Mouse (Mus musculus) embryonic facial prominence, embryonic 11.5 days (tissue): ENCODE results near the gene Ptpa. TPM values are rescaled to one million over a fixed set of nuclear protein-coding genes. Genes with fewer than 3 reads are reported as not detected.

ENCODE experiments used
- ATAC-seq: fragments of 200-750 bp; cut with Nextera tagmentation; replicated peaks from 2 replicates; pipeline ENCODE4 v1.8.0; 2017; ENCODE audit warnings: low read depth; ENCODE audit not compliant: insufficient number of reproducible peaks, low FRiP score, low TSS enrichment
- DNase-seq: peaks from one replicate; pipeline ENCODE4 v3.0.0-alpha.2; 2015; ENCODE audit warnings: low spot score
- H3K27ac ChIP-seq: fragments of 300-500 bp; sonication (generic); replicated peaks from 2 replicates; pipeline ENCODE4 v1.5.1; 2014; ENCODE audit warnings: mild to moderate bottlenecking, low read depth, low read length, control low read depth
- H3K27me3 ChIP-seq: fragments of 300-500 bp; sonication (generic); 2 replicates; pipeline ENCODE4 v1.6.1; 2014; ENCODE audit warnings: mild to moderate bottlenecking, low read length, moderate library complexity, mixed read lengths; ENCODE audit not compliant: control insufficient read depth, insufficient read depth
- H3K36me3 ChIP-seq: fragments of 300-500 bp; sonication (generic); replicated peaks from 2 replicates; pipeline ENCODE4 v1.6.1; 2014; ENCODE audit warnings: low read depth, mild to moderate bottlenecking, low read length, moderate library complexity, mixed read lengths; ENCODE audit not compliant: control insufficient read depth, insufficient read depth
- H3K4me1 ChIP-seq: fragments of 300-500 bp; sonication (generic); 2 replicates; pipeline ENCODE4 v1.6.1; 2014; ENCODE audit warnings: low read length, mixed read lengths; ENCODE audit not compliant: control insufficient read depth, insufficient read depth
- H3K4me2 ChIP-seq: fragments of 300-500 bp; sonication (generic); 2 replicates; pipeline ENCODE4 v1.6.1; 2014; ENCODE audit warnings: low read depth, mild to moderate bottlenecking, control low read depth, low read length, moderate library complexity
- H3K4me3 ChIP-seq: fragments of 300-500 bp; sonication (generic); 2 replicates; pipeline ENCODE4 v1.5.1; 2014; ENCODE audit warnings: low read depth, low read length, control low read depth
- H3K9ac ChIP-seq: fragments of 300-500 bp; sonication (generic); replicated peaks from 2 replicates; pipeline ENCODE4 v1.6.1; 2014; ENCODE audit warnings: mild to moderate bottlenecking, control low read depth, low read length
- H3K9me3 ChIP-seq: fragments of 300-500 bp; sonication (generic); replicated peaks from 2 replicates; pipeline ENCODE4 v1.6.1; 2016; ENCODE audit warnings: mild to moderate bottlenecking, low read length, inconsistent platforms, mixed read lengths; ENCODE audit not compliant: control insufficient read depth
- WGBS: fragments of 180-500 bp; shearing (Covaris S2); extraction: QIAGEN DNeasy Blood & Tissue Kit; methylation state at CpG from one replicate; pipeline ENCODE4 v1.1.7; 2014; 5-methylcytosine and 5-hydroxymethylcytosine counted together
- polyA plus RNA-seq: library from polyadenylated mRNA; unstranded; fragments of >200 nt; fragmentation: Nextera tagmentation; extraction: Ambion mirVana; gene quantifications from 2 replicates; pipeline ENCODE4 v1.2.1, GENCODE M21; 2014

Ptpa gene
- polyA plus RNA-seq, 1 experiment from 2014 or later = 53.7 TPM

- peak overlapping the region; percentile 84 for H3K4me2 ChIP-seq
- H3K9ac ChIP-seq = peak overlapping the region; percentile 100
- peak overlapping the region; percentile 99 for H3K4me3 ChIP-seq
- H3K4me1 ChIP-seq = peaks cover 5% of the 10 kb centered on the region; the same call in 1 of the 2 replicates
- no peaks in the 10 kb centered on the region for H3K9me3 ChIP-seq
- ATAC-seq (peak; percentile 32), DNase-seq (peak; percentile 94)
- no peaks in the 10 kb centered on the region for H3K36me3 ChIP-seq
- H3K27ac ChIP-seq = peak overlapping the region; percentile 94
- H3K27me3 ChIP-seq = no peaks in the 10 kb centered on the region
- WGBS = under 1% methylated on average over 44 of the region's 51 CpGs
Observed at GRCm38 (mm10) chr2:30471795-30472720, 56.2 kb downstream of the Ptpa start.

DNA sequence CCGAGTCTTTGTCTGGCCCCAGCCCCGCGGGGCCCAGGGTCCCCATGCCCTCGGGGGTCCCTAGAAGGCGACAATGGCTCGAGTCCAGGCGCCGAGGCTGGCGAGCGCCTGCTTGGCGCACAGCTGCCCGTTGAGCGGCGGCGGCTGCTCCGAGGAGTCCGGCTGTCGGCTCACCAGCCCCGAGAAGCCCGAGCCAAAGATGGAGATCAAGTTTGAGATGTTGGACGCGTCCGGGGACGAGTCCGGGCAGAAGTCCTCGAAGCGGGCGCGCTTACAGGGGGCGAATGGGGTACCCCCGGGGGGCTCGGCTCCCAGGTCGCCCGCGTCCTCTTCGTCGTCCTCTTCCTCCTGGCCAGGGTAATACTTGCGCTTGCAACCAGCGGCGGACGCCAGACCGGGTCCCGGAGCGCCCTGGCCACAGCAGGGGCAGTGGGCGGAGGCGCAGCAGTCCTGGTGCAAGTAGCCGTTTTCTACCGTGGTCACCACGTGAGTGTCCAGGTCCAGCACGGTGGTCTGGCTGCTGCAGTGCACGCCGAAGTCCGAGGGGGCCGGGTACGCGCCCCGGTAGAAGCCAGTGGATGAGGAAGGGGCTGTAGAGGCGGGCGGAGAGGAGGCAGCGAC is 57.0 kb downstream of the Ptpa start:
- ATAC-seq = no peak
- H3K4me1 ChIP-seq = peaks cover 5% of the 10 kb centered on the region; the same call in 1 of the 2 replicates
- H3K27ac ChIP-seq = peak overlapping the region; percentile 94
- DNase-seq = peak; percentile 42
- under 1% methylated on average over 60 of the region's 60 CpGs for WGBS
- H3K4me2 ChIP-seq = peak overlapping the region; percentile 84
- peak overlapping the region; percentile 100 for H3K9ac ChIP-seq
- H3K27me3 ChIP-seq = no peaks in the 10 kb centered on the region
- H3K4me3 ChIP-seq = peak overlapping the region; percentile 99
- H3K9me3 ChIP-seq = no peaks in the 10 kb centered on the region
- no peaks in the 10 kb centered on the region for H3K36me3 ChIP-seq

- peaks cover 5% of the 10 kb centered on the region; the same call in 1 of the 2 replicates for H3K4me1 ChIP-seq
- H3K4me2 ChIP-seq = peak overlapping the region; percentile 84
- H3K36me3 ChIP-seq = no peaks in the 10 kb centered on the region
- no peaks in the 10 kb centered on the region for H3K27me3 ChIP-seq
- peak overlapping the region; percentile 99 for H3K4me3 ChIP-seq
- H3K9ac ChIP-seq = peak overlapping the region; percentile 100
- H3K9me3 ChIP-seq = no peaks in the 10 kb centered on the region
- DNase-seq (peak; percentile 63), ATAC-seq (peak; percentile 16)
- H3K27ac ChIP-seq = peak overlapping the region; percentile 94
- WGBS = 0% methylated on average over 60 of the region's 80 CpGs
Observed at GRCm38 (mm10) chr2:30473431-30474031, 57.7 kb downstream of the Ptpa start.

- Histone ChIP-seq H3K27ac (peak within 1 kb of the TSS; percentile 94), H3K36me3 (no peaks in the 10 kb centered on the region), H3K4me3 (peak within 1 kb of the TSS; percentile 99), H3K4me1 (peaks cover 2% of the 10 kb centered on the region; the same call in 1 of the 2 replicates), H3K9me3 (no peaks in the 10 kb centered on the region), H3K4me2 (peak within 1 kb of the TSS; percentile 84), H3K27me3 (no peaks in the 10 kb centered on the region), H3K9ac (peak within 1 kb of the TSS; percentile 100)
- DNase-seq (peak; percentile 97), ATAC-seq (peak; percentile 81)
- WGBS = under 1% methylated on average over 37 of the region's 37 CpGs
Observed at GRCm38 (mm10) chr2:30474039-30474438, 58.2 kb downstream of the Ptpa start, which contains the start of gene Ier5l. Gene Ier5l, minus strand, starts transcription at chr2:30474219.

- Histone ChIP-seq H3K9ac (no peak overlapping the region), H3K4me1 (no peaks in the 10 kb centered on the region; the same call in 1 of the 2 replicates), H3K9me3 (no peaks in the 10 kb centered on the region), H3K36me3 (no peaks in the 10 kb centered on the region), H3K4me2 (peak overlapping the region; percentile 84), H3K27me3 (no peaks in the 10 kb centered on the region), H3K4me3 (peak overlapping the region; percentile 99), H3K27ac (no peak overlapping the region)
- ATAC-seq (no peak), DNase-seq (no peak)
- 19% methylated on average over 4 of the region's 4 CpGs for WGBS
Observed at GRCm38 (mm10) chr2:30474776-30475175, 58.9 kb downstream of the Ptpa start.

DNA sequence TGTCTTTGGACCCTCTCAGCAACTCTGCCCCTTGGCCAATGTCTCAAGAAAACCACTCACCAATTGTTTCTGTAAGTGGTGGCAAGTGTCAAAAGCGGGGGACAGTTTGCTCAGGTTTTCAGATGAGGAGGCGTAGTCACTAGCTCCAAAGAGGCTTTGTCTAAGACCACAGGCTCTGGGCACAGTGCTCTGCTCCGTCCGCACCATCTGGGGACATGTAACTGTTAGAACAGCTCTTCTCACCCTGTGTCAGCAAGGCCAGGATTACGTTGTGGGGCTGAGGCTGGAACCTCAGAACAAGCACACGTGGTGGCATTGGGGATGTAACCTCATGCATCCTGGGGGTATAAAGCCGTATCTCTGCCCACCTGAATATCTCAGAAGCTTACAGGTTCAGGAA is 59.6 kb downstream of the Ptpa start:
- Histone ChIP-seq H3K27me3 (no peaks in the 10 kb centered on the region), H3K36me3 (no peaks in the 10 kb centered on the region), H3K9ac (no peak overlapping the region), H3K4me3 (no peak overlapping the region), H3K4me1 (no peaks in the 10 kb centered on the region; the same call in 1 of the 2 replicates), H3K27ac (no peak overlapping the region), H3K4me2 (no peak overlapping the region; the same call in 1 of the 2 replicates), H3K9me3 (no peaks in the 10 kb centered on the region)
- DNase-seq (no peak), ATAC-seq (no peak)
- WGBS = 83% methylated on average over 7 of the region's 7 CpGs

- WGBS = 58% methylated on average over 2 of the region's 2 CpGs
Observed at GRCm38 (mm10) chr2:30476241-30476640, 60.4 kb downstream of the Ptpa start.

More at GRCm38 (mm10) chr2:30476241-30476640, 60.4 kb downstream of the Ptpa start:
- H3K9ac ChIP-seq = 0 out of 2 replicates have a peak overlapping the region, but pooled peaks have one; percentile 4
- no peaks in the 10 kb centered on the region for H3K36me3 ChIP-seq
- H3K27me3 ChIP-seq = no peaks in the 10 kb centered on the region
- no peaks in the 10 kb centered on the region for H3K9me3 ChIP-seq
- no peak overlapping the region for H3K4me2 ChIP-seq
- H3K4me3 ChIP-seq = no peak overlapping the region
- DNase-seq (no peak), ATAC-seq (no peak)
- no peaks in the 10 kb centered on the region; the same call in 1 of the 2 replicates for H3K4me1 ChIP-seq
- H3K27ac ChIP-seq = no peak overlapping the region
